Mouse (Mus musculus) hindbrain, embryonic 16.5 days (tissue): ENCODE data around the gene Crip3. TPM values are rescaled to one million over a fixed set of nuclear protein-coding genes. Genes with fewer than 3 reads are reported as not detected.

ENCODE experiments used
- ATAC-seq: fragments of 200-750 bp; cut with Nextera tagmentation; 2 replicates; pipeline ENCODE4 v1.8.0; 2017; ENCODE audit warnings: moderate TSS enrichment, moderate library complexity
- H3K27ac ChIP-seq: fragments of 300-500 bp; sonication (generic); 2 replicates; pipeline ENCODE4 v1.5.1; 2014; ENCODE audit warnings: low read depth, mild to moderate bottlenecking, control low read depth, low read length, moderate library complexity
- H3K27me3 ChIP-seq: fragments of 300-500 bp; sonication (generic); replicated peaks from 2 replicates; pipeline ENCODE4 v1.6.1; 2014; ENCODE audit warnings: low read length; ENCODE audit not compliant: control insufficient read depth, insufficient read depth
- H3K36me3 ChIP-seq: fragments of 300-500 bp; sonication (generic); 2 replicates; pipeline ENCODE4 v1.6.1; 2014; ENCODE audit warnings: mild to moderate bottlenecking, low read length, moderate library complexity, mixed read lengths; ENCODE audit not compliant: control insufficient read depth, insufficient read depth
- H3K4me1 ChIP-seq: fragments of 300-500 bp; sonication (generic); 2 replicates; pipeline ENCODE4 v1.6.1; 2014; ENCODE audit warnings: low read depth, low read length; ENCODE audit not compliant: control insufficient read depth, insufficient read depth
- H3K4me2 ChIP-seq: fragments of 300-500 bp; sonication (generic); 2 replicates; pipeline ENCODE4 v1.6.1; 2014; ENCODE audit warnings: mild to moderate bottlenecking, low read length, control low read depth, moderate library complexity
- H3K4me3 ChIP-seq: fragments of 300-500 bp; sonication (generic); 2 replicates; pipeline ENCODE4 v1.5.1; 2014; ENCODE audit warnings: mild to moderate bottlenecking, low read length, control low read depth, moderate library complexity
- H3K9ac ChIP-seq: fragments of 300-500 bp; sonication (generic); 2 replicates; pipeline ENCODE4 v1.6.1; 2014; ENCODE audit warnings: low read depth, mild to moderate bottlenecking, control low read depth, low read length, moderate library complexity
- H3K9me3 ChIP-seq: fragments of 300-500 bp; sonication (generic); 2 replicates; pipeline ENCODE4 v1.6.1; 2014; ENCODE audit warnings: mild to moderate bottlenecking, low read length, moderate library complexity; ENCODE audit not compliant: control insufficient read depth
- WGBS: fragments of 180-500 bp; shearing (Covaris S2); extraction: QIAGEN DNeasy Blood & Tissue Kit; methylation state at CpG from one replicate; pipeline ENCODE4 v1.1.7; 2014; 5-methylcytosine and 5-hydroxymethylcytosine counted together
- polyA plus RNA-seq: library from polyadenylated mRNA; unstranded; fragments of >200 nt; fragmentation: Nextera tagmentation; extraction: Ambion mirVana; gene quantifications from 2 replicates; pipeline ENCODE4 v1.2.1, GENCODE M21; 2015

Crip3 gene
- 3.3 and 3.6 TPM in 2 replicates for polyA plus RNA-seq

- H3K4me1 ChIP-seq: peaks cover 2% of the 10 kb centered on the region; the same call in 1 of the 2 replicates
- H3K9me3 ChIP-seq: no peaks in the 10 kb centered on the region
- ATAC-seq: no peak
- H3K9ac ChIP-seq: no peak within 1 kb of the TSS
- 11% methylated on average over 18 of the region's 18 CpGs for WGBS
- no peaks in the 10 kb centered on the region for H3K27me3 ChIP-seq
- no peaks in the 10 kb centered on the region for H3K36me3 ChIP-seq
- no peak within 1 kb of the TSS; the same call in 1 of the 2 replicates for H3K4me3 ChIP-seq
- H3K4me2 ChIP-seq: peak within 1 kb of the TSS; percentile 27
- H3K27ac ChIP-seq: no peak within 1 kb of the TSS
Measured at GRCm38 (mm10) chr17:46428761-46429414, at the start of gene Crip3. TSS of gene Crip3 (plus strand) at chr17:46428926.

GRCm38 (mm10) chr17:46383294-46384060 lies 45.2 kb upstream of the Crip3 start, which contains the start of gene Zfp318:
TSS of gene Zfp318 (plus strand) at chr17:46383731.
- ATAC-seq: peak; percentile 98
- Histone ChIP-seq H3K27ac (peak within 1 kb of the TSS; percentile 96), H3K9ac (peak within 1 kb of the TSS; percentile 98), H3K4me2 (peak within 1 kb of the TSS; percentile 85), H3K27me3 (no peaks in the 10 kb centered on the region), H3K4me3 (peak within 1 kb of the TSS; percentile 95), H3K4me1 (peaks cover 18% of the 10 kb centered on the region), H3K36me3 (peaks cover 4% of the 10 kb centered on the region; the same call in 1 of the 2 replicates), H3K9me3 (no peaks in the 10 kb centered on the region)
- under 1% methylated on average over 60 of the region's 105 CpGs for WGBS

GRCm38 (mm10) chr17:46384061-46384801 lies 44.5 kb upstream of the Crip3 start:
- Histone ChIP-seq H3K4me3 (peak overlapping the region; percentile 95), H3K9ac (peak overlapping the region; percentile 98), H3K9me3 (no peaks in the 10 kb centered on the region), H3K27ac (peak overlapping the region; percentile 96), H3K27me3 (no peaks in the 10 kb centered on the region), H3K36me3 (peaks cover 8% of the 10 kb centered on the region; the same call in 1 of the 2 replicates), H3K4me1 (peaks cover 18% of the 10 kb centered on the region), H3K4me2 (peak overlapping the region; percentile 85)
- no peak for ATAC-seq
- under 1% methylated on average over 57 of the region's 70 CpGs for WGBS

GRCm38 (mm10) chr17:46388200-46388599 lies 40.5 kb upstream of the Crip3 start:
- Histone ChIP-seq H3K4me2 (no peak overlapping the region), H3K9me3 (no peaks in the 10 kb centered on the region), H3K27ac (no peak overlapping the region), H3K4me1 (peaks cover 18% of the 10 kb centered on the region), H3K4me3 (no peak overlapping the region), H3K27me3 (no peaks in the 10 kb centered on the region), H3K9ac (no peak overlapping the region), H3K36me3 (peaks cover 11% of the 10 kb centered on the region)
- no peak for ATAC-seq
- 85% methylated on average over 3 of the region's 3 CpGs for WGBS

GRCm38 (mm10) chr17:46393012-46393411 lies 35.7 kb upstream of the Crip3 start:
- H3K9me3 ChIP-seq: no peaks in the 10 kb centered on the region
- WGBS: 59% methylated on average over 2 of the region's 2 CpGs
- no peaks in the 10 kb centered on the region for H3K4me1 ChIP-seq
- peaks cover 19% of the 10 kb centered on the region for H3K36me3 ChIP-seq
- no peak overlapping the region for H3K27ac ChIP-seq
- ATAC-seq: no peak
- H3K4me2 ChIP-seq: no peak overlapping the region
- H3K9ac ChIP-seq: no peak overlapping the region
- H3K27me3 ChIP-seq: no peaks in the 10 kb centered on the region
- H3K4me3 ChIP-seq: no peak overlapping the region

- H3K27me3 ChIP-seq: no peaks in the 10 kb centered on the region
- no peaks in the 10 kb centered on the region for H3K4me1 ChIP-seq
- no peaks in the 10 kb centered on the region for H3K9me3 ChIP-seq
- H3K36me3 ChIP-seq: peaks cover 19% of the 10 kb centered on the region
- no peak overlapping the region for H3K4me2 ChIP-seq
- no peak overlapping the region for H3K27ac ChIP-seq
- H3K4me3 ChIP-seq: no peak overlapping the region
- no peak for ATAC-seq
- 69% methylated on average over 1 of the region's 1 CpGs for WGBS
- H3K9ac ChIP-seq: no peak overlapping the region
Measured at GRCm38 (mm10) chr17:46394631-46395030, 34.1 kb upstream of the Crip3 start.

GRCm38 (mm10) chr17:46408478-46408877 lies 20.2 kb upstream of the Crip3 start:
- H3K9me3 ChIP-seq: no peaks in the 10 kb centered on the region
- H3K9ac ChIP-seq: no peak overlapping the region
- WGBS: 16% methylated on average over 3 of the region's 3 CpGs
- H3K36me3 ChIP-seq: peaks cover 39% of the 10 kb centered on the region
- no peaks in the 10 kb centered on the region for H3K4me1 ChIP-seq
- no peak overlapping the region for H3K27ac ChIP-seq
- ATAC-seq: no peak
- no peaks in the 10 kb centered on the region for H3K27me3 ChIP-seq
- no peak overlapping the region for H3K4me2 ChIP-seq
- H3K4me3 ChIP-seq: no peak overlapping the region

- no peaks in the 10 kb centered on the region for H3K4me1 ChIP-seq
- H3K4me3 ChIP-seq: no peak overlapping the region
- no peak overlapping the region for H3K9ac ChIP-seq
- H3K27ac ChIP-seq: no peak overlapping the region
- H3K27me3 ChIP-seq: no peaks in the 10 kb centered on the region
- H3K4me2 ChIP-seq: no peak overlapping the region
- no peak for ATAC-seq
- peaks cover 6% of the 10 kb centered on the region for H3K36me3 ChIP-seq
- H3K9me3 ChIP-seq: no peaks in the 10 kb centered on the region
- 77% methylated on average over 5 of the region's 5 CpGs for WGBS
Measured at GRCm38 (mm10) chr17:46418628-46419027, 10.1 kb upstream of the Crip3 start.

- ATAC-seq: no peak
- Histone ChIP-seq H3K4me3 (no peak overlapping the region), H3K4me2 (no peak overlapping the region), H3K9me3 (no peaks in the 10 kb centered on the region), H3K4me1 (no peaks in the 10 kb centered on the region), H3K9ac (no peak overlapping the region), H3K36me3 (no peaks in the 10 kb centered on the region), H3K27me3 (no peaks in the 10 kb centered on the region), H3K27ac (no peak overlapping the region)
Measured at GRCm38 (mm10) chr17:46419717-46420116, 9.0 kb upstream of the Crip3 start.
